11 mouse cellular contexts compared by ENCODE assay signal in the genomic region with DNA sequence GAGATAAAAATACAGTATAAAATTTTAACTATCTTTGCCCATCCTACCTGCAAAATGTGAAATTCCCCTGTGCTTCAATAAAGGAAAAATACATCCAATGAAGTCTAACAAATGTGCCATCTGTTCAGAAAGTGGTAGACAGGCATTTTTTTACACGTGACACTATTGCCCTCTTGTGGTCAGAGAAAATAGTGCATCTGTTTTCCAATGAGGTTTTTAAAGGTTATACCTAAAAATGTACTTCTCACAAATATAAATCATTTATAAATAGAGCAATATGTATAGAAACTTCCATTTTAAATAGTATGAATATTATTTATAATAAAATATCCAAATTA.
DNase-seq lines count a peak whose midpoint lies in the region; ATAC-seq and TF ChIP-seq lines count a peak whose summit lies in the region.
"Had no signal": no experiment of that assay in that cellular context is flagged by ENCODE, and none has a peak within 500 bp of the region (broad histone marks: within the 10 kb centered on the region; RNA-seq: fewer than 3 reads in every experiment).

No protein-coding gene starts in this region.

- 0% methylated on average over 1 of the region's 1 CpGs for WGBS in hindbrain, postnatal 0 days
- 2% methylated on average over 1 of the region's 1 CpGs for WGBS in hindbrain, embryonic 13.5 days
- WGBS in lung, embryonic 14.5 days, result 2% methylated on average over 1 of the region's 1 CpGs
- WGBS in hindbrain, embryonic 12.5 days, result 0% methylated on average over 1 of the region's 1 CpGs

- no peaks in the 10 kb centered on the region for H3K27me3 ChIP-seq in hindbrain, postnatal 0 days (ENCODE audit: insufficient read depth, low read length)
- no peaks in the 10 kb centered on the region for H3K27me3 ChIP-seq in hindbrain, embryonic 13.5 days
- H3K27me3 ChIP-seq in C2C12 (ENCODE audit: control insufficient read depth, insufficient read depth, insufficient read length), result no peaks in the 10 kb centered on the region
- H3K27me3 ChIP-seq in lung, embryonic 14.5 days (ENCODE audit: insufficient read depth, low read length), result no peaks in the 10 kb centered on the region
- no peaks in the 10 kb centered on the region for H3K27me3 ChIP-seq in hindbrain, embryonic 12.5 days
- H3K27me3 ChIP-seq: embryonic facial prominence, embryonic 12.5 days; limb, embryonic 12.5 days; stomach, embryonic 15.5 days had no signal

- H3K79me2 ChIP-seq in C2C12 (ENCODE audit: control insufficient read depth, insufficient read depth), result no peaks in the 10 kb centered on the region

- peak; percentile 75 for DNase-seq in hindbrain, postnatal 0 days (ENCODE audit: low spot score)
- DNase-seq in WW6 (ENCODE audit: low read depth, low spot score), result peak; percentile 20
- DNase-seq in fibroblast of lung, adult 2 months (ENCODE audit: low read depth), result peak; percentile 18
- peak; percentile 81 for DNase-seq in lung, embryonic 14.5 days
- DNase-seq in urinary bladder, adult 2 months (ENCODE audit: low spot score), result no peak

- peak overlapping the region; percentile 3; the same call in 1 of the 2 replicates for H3K27ac ChIP-seq in hindbrain, postnatal 0 days
- H3K27ac ChIP-seq in hindbrain, embryonic 13.5 days, result no peak overlapping the region
- no peak overlapping the region for H3K27ac ChIP-seq in lung, embryonic 14.5 days (ENCODE audit: low read depth)
- no peak overlapping the region for H3K27ac ChIP-seq in hindbrain, embryonic 12.5 days
- H3K27ac ChIP-seq: embryonic facial prominence, embryonic 12.5 days; limb, embryonic 12.5 days; stomach, embryonic 15.5 days had no signal

- no peak overlapping the region for H3K9ac ChIP-seq in hindbrain, postnatal 0 days (replicated peaks; ENCODE audit: low read length)
- no peak overlapping the region for H3K9ac ChIP-seq in hindbrain, embryonic 13.5 days
- no peak overlapping the region for H3K9ac ChIP-seq in lung, embryonic 14.5 days
- H3K9ac ChIP-seq in hindbrain, embryonic 12.5 days, result no peak overlapping the region
- H3K9ac ChIP-seq: embryonic facial prominence, embryonic 12.5 days; limb, embryonic 12.5 days; stomach, embryonic 15.5 days had no signal

- no peaks in the 10 kb centered on the region for H3K36me3 ChIP-seq in hindbrain, postnatal 0 days (ENCODE audit: insufficient read depth, low read length)
- no peaks in the 10 kb centered on the region for H3K36me3 ChIP-seq in hindbrain, embryonic 13.5 days
- H3K36me3 ChIP-seq in C2C12 (ENCODE audit: control insufficient read depth, insufficient read depth), result no peaks in the 10 kb centered on the region
- H3K36me3 ChIP-seq in lung, embryonic 14.5 days (ENCODE audit: insufficient read depth), result no peaks in the 10 kb centered on the region
- H3K36me3 ChIP-seq in hindbrain, embryonic 12.5 days, result no peaks in the 10 kb centered on the region
- H3K36me3 ChIP-seq: embryonic facial prominence, embryonic 12.5 days; limb, embryonic 12.5 days; stomach, embryonic 15.5 days had no signal

- no peaks in the 10 kb centered on the region for H3K9me3 ChIP-seq in hindbrain, postnatal 0 days (ENCODE audit: low read length)
- no peaks in the 10 kb centered on the region for H3K9me3 ChIP-seq in hindbrain, embryonic 13.5 days
- H3K9me3 ChIP-seq in lung, embryonic 14.5 days (ENCODE audit: low read depth, low read length), result no peaks in the 10 kb centered on the region
- no peaks in the 10 kb centered on the region for H3K9me3 ChIP-seq in hindbrain, embryonic 12.5 days (replicated peaks)
- H3K9me3 ChIP-seq: embryonic facial prominence, embryonic 12.5 days; limb, embryonic 12.5 days; stomach, embryonic 15.5 days had no signal

- no peak overlapping the region for H3K4me3 ChIP-seq in hindbrain, postnatal 0 days (ENCODE audit: low read length)
- H3K4me3 ChIP-seq in hindbrain, embryonic 13.5 days, result no peak overlapping the region
- H3K4me3 ChIP-seq in C2C12 (ENCODE audit: insufficient read depth, poor library complexity, severe bottlenecking), result no peak overlapping the region
- no peak overlapping the region for H3K4me3 ChIP-seq in lung, embryonic 14.5 days (ENCODE audit: low read depth, low read length)
- H3K4me3 ChIP-seq in hindbrain, embryonic 12.5 days, result no peak overlapping the region
- H3K4me3 ChIP-seq: embryonic facial prominence, embryonic 12.5 days; limb, embryonic 12.5 days; stomach, embryonic 15.5 days had no signal

- H3K79me3 ChIP-seq in C2C12 (ENCODE audit: low read depth), result no peaks in the 10 kb centered on the region

- no peak overlapping the region for H3ac ChIP-seq in C2C12 (ENCODE audit: control insufficient read depth, insufficient read length, low read depth)

- ATAC-seq in hindbrain, postnatal 0 days, result 0 out of 2 replicates have a peak, but pooled peaks have one; percentile 27
- no peak for ATAC-seq in hindbrain, embryonic 13.5 days (ENCODE audit: low FRiP score)
- ATAC-seq in lung, embryonic 14.5 days (ENCODE audit: insufficient read depth), result no peak
- ATAC-seq in hindbrain, embryonic 12.5 days (ENCODE audit: low FRiP score), result no peak

- peak; percentile 83 for TF ChIP-seq CTCF in hindbrain, postnatal 0 days (IDR thresholded peaks at IDR 0.05; ENCODE audit: low read depth)
- TF ChIP-seq CTCF in C2C12 (IDR thresholded peaks at IDR 0.05; ENCODE audit: control insufficient read depth, insufficient read depth, insufficient read length), result no peak
- TF ChIP-seq CTCF in lung, embryonic 14.5 days (IDR thresholded peaks at IDR 0.05; ENCODE audit: low read depth), result peak; percentile 75

- H3K4me2 ChIP-seq in hindbrain, postnatal 0 days (ENCODE audit: low read depth, low read length), result no peak overlapping the region
- H3K4me2 ChIP-seq in hindbrain, embryonic 13.5 days, result no peak overlapping the region; the same call in 1 of the 2 replicates
- no peak overlapping the region for H3K4me2 ChIP-seq in lung, embryonic 14.5 days
- H3K4me2 ChIP-seq in hindbrain, embryonic 12.5 days (replicated peaks), result no peak overlapping the region
- H3K4me2 ChIP-seq: embryonic facial prominence, embryonic 12.5 days; limb, embryonic 12.5 days; stomach, embryonic 15.5 days had no signal

- peaks cover 14% of the 10 kb centered on the region; the same call in 1 of the 2 replicates for H3K4me1 ChIP-seq in hindbrain, postnatal 0 days (ENCODE audit: insufficient read depth, low read length)
- peaks cover 17% of the 10 kb centered on the region for H3K4me1 ChIP-seq in hindbrain, embryonic 13.5 days (replicated peaks)
- no peaks in the 10 kb centered on the region for H3K4me1 ChIP-seq in lung, embryonic 14.5 days (ENCODE audit: insufficient read depth)
- peaks cover 15% of the 10 kb centered on the region for H3K4me1 ChIP-seq in hindbrain, embryonic 12.5 days
- H3K4me1 ChIP-seq: embryonic facial prominence, embryonic 12.5 days; stomach, embryonic 15.5 days had no signal

TF ChIP-seq in C2C12, 6 proteins besides CTCF, POLR2A, EP300 and RAD21:
- TF ChIP-seq MAX (IDR thresholded peaks at IDR 0.05) (peak; percentile 23), MYOG (IDR thresholded peaks at IDR 0.05; ENCODE audit: control insufficient read depth, extremely low read depth, insufficient read length) (no peak), MYOD1 (IDR thresholded peaks at IDR 0.05; ENCODE audit: control insufficient read depth, insufficient read length, low read depth) (no peak), USF1 (IDR thresholded peaks at IDR 0.05; ENCODE audit: low read depth) (no peak), CEBPB (IDR thresholded peaks at IDR 0.05; ENCODE audit: low read depth) (no peak), FOSL1 (IDR thresholded peaks at IDR 0.05; ENCODE audit: insufficient read depth, low read length, poor library complexity, severe bottlenecking) (no peak)
TF ChIP-seq in C2C12: peak in this region for 1.
